Mouse (Mus musculus) adrenal gland, postnatal 25 days (tissue): ENCODE data around the gene Cdiptos. TPM values are rescaled to one million over a fixed set of nuclear protein-coding genes. Genes with fewer than 3 reads are reported as not detected.

ENCODE experiments used
- DNase-seq: peaks from one replicate; pipeline ENCODE4 v3.0.0; 2021; ENCODE audit warnings: mixed read lengths
- total RNA-seq: library from RNA; stranded (reverse); gene quantifications from 2 replicates; pipeline ENCODE4 v1.2.3, GENCODE M21; 2021

Cdiptos gene
- total RNA-seq, 1 experiment from 2014 or later, result 2.0 TPM

- DNase-seq, result no peak
Measured at GRCm38 (mm10) chr7:126975493-126975892, 405 bp downstream of the Cdiptos start.

GRCm38 (mm10) chr7:126967361-126967760 is 8.5 kb downstream of the Cdiptos start:
- DNase-seq, result peak; percentile 31

GRCm38 (mm10) chr7:126965568-126965967 is 10.3 kb downstream of the Cdiptos start:
- peak; percentile 25 for DNase-seq

- peak; percentile 56 for DNase-seq
Measured at GRCm38 (mm10) chr7:126963548-126964286, 12.2 kb downstream of the Cdiptos start.

DNA sequence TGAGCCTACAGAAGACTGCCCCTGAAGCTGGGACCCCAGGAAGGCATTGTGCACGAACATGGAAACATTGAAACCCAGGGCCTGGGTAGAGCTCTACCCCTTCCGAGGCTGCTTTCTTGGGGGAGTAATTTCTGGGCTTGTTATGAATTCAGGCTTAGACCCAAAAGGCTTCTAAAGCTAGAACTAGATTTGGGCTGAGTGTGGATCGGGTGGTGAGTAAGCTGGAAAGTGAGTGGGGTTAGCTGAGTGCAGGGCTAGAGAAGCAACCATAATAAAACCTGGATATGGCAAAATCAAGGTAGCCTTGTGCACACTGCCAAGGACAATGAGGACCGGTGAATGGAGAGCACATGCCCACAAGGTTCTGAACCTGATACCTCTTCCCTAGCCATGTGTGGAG is 13.9 kb downstream of the Cdiptos start:
- no peak for DNase-seq

DNA sequence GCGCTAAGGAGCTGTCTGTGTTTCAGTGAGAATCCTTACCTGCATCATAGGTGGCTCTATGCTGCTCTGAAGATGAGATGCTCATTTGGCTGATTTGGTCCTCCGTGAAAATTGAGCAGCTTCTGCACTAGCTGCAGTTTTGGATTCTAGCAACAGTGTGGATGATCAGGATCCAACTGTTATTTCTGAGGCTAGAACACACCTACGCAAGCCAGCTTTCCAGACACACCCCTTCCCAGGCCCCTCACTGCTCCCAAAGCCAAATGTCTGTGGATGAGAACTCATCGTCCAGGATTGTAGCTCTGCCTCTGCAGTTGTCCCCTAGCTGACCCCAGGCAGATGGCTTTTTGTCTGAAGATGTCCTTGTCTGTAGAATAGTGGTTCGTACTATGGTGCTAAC is 14.8 kb downstream of the Cdiptos start:
- no peak for DNase-seq

- no peak for DNase-seq
Measured at GRCm38 (mm10) chr7:126959780-126960179, 16.1 kb downstream of the Cdiptos start.

DNA sequence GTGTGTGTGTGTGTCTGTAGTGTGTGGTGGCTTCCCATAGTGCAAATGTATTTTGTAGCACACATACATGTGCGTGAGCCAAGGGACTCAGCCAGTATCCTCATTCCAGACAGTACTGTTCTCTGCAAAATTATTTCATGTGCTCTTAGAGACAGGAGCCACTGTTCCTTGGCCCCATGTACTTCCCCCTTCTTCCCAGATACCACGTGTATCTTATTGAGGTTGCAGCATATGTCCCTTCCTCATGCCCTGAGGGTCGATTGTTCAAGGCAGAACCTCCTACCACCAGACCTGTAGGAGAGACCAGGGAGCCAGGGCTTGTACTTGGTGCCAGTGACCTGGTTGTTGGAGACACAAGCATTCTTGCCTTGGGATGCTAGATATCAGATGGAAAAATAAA is 20.8 kb downstream of the Cdiptos start:
- DNase-seq, result no peak

- no peak for DNase-seq
Measured at GRCm38 (mm10) chr7:126952646-126953045, 23.3 kb downstream of the Cdiptos start.

- DNase-seq, result no peak
Measured at GRCm38 (mm10) chr7:126951741-126952140, 24.2 kb downstream of the Cdiptos start.

DNA sequence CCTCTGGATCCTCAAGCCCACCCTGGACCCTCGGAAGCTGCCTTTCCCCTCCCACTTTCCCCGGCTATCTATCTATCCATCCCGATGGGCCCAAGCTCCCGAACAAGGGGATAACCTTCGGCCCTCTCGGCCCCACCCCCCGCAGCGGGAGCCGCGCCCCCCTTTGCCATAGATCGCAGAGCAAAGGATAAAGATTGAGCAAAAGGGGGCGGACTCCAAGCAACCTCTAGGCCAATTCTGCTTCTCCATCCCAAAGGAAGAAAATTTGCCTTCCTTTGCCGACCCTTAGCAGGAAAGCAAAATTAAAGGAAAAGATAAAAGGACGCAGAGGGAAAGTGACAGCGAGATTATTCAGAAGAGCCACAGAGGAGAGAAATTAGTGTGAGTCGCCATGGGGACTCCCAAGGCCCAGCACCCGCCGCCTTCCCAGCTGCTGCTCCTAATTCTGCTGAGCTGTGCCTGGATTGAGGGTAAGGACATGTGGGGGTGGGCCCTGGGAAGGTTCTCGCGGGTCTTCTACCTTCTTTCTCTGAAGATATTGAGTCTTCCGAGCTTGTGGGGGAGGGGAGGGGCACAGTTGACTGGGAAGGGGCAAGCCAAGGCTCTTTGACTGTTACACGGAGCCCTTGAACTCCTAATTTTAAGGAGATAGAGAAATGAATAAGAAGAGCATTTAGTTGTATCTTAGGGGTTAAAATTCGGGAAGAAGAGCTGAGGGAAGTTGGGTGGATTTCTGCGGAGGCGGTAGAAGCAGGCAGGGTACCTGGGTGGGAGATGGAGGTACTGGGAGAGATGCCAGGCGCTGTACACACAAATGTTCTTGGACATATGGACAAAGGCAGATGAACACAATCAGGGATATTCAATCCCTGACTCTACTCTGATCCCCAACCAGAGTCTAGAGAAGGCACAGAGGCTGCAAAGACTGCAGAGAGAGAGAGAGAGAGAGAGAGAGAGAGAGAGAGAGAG is 25.0 kb downstream of the Cdiptos start:
- DNase-seq, result no peak

GRCm38 (mm10) chr7:126949793-126950646 is 25.9 kb downstream of the Cdiptos start, which contains the start of gene Sez6l2:
Sez6l2 (plus strand) TSS chr7:126950563.
- peak; percentile 95 for DNase-seq

GRCm38 (mm10) chr7:126949403-126949792 is 26.5 kb downstream of the Cdiptos start, which contains the start of gene Asphd1:
Asphd1 (minus strand) TSS chr7:126949582.
- DNase-seq, result no peak

DNA sequence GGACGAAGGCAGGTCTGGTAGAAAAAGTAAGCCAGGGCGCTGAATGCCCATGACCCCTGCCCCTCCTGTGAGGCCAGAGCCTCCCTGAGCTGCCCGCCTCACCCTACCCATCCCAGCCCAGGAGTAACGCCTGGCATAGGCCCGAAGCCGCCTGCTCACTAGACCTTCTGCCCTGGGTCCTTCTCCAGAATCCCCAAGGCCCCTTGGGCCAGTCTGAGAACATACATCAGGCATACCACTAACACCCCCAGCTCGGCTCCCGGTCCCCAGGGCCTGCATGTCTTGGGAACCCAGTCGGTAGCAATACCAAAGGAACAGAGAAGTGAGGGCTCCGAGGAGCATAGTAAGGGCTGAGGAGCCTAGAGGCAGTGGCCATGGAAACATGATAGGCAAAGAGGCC is 27.3 kb downstream of the Cdiptos start:
- DNase-seq, result no peak

DNA sequence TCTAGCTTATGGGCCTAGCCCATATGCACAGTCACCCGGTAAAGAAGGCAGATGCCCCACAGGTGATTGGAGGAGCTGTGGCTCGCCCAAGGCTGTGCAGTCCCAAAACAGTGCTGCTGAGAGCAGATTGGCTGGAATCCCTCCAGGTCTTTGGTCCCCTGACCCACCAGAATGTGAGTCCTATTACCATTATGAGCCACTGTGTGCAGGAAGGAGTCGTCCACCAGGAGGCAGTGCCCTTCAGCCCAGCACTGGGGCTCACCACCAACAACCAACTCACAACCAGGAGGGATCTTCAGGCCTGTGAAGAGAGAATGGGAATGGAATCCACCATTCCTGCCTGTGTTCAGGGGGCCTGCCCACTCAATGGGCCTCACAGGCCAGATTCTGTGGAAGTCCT is 29.4 kb downstream of the Cdiptos start:
- peak; percentile 33 for DNase-seq

DNA sequence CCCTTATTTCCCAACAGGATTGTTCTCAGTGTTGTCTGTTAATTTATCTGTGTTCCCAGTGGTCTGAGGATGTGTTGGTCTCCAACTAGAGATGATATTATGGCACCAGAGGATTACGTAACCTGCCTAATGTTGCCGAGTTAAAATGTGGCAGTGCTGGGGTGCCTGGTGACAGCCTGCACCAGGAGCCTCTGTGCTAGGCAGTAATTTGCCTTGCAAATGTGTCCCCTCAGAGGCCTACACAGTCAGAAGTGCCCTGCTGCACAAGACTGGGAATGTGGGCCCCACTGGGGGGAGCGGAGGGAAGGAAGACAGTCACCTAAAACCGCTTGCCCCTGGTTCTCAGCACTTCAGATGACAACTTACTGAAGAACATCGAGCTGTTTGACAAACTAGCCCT is 34.1 kb downstream of the Cdiptos start:
- DNase-seq, result no peak

GRCm38 (mm10) chr7:126941171-126941570 is 34.7 kb downstream of the Cdiptos start:
- DNase-seq, result no peak

- DNase-seq, result no peak
Measured at GRCm38 (mm10) chr7:126932652-126933051, 43.2 kb downstream of the Cdiptos start.

DNA sequence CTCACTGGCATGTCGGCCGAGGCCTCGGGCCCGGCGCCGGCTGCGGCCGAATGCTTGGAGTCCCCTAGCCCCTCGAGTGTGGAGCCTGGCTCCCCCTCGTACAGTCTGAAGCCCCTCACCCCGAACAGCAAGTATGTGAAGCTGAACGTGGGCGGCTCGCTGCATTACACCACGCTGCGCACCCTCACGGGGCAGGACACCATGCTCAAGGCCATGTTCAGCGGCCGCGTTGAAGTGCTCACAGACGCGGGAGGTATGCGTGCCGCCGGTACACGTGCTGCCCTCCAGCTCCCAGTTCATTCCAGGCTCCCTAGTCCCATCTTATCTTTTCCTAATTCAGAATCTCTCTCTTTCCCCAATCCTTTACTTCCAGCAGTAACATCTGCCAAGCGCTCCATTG is 46.9 kb downstream of the Cdiptos start:
- DNase-seq, result peak; percentile 53

DNA sequence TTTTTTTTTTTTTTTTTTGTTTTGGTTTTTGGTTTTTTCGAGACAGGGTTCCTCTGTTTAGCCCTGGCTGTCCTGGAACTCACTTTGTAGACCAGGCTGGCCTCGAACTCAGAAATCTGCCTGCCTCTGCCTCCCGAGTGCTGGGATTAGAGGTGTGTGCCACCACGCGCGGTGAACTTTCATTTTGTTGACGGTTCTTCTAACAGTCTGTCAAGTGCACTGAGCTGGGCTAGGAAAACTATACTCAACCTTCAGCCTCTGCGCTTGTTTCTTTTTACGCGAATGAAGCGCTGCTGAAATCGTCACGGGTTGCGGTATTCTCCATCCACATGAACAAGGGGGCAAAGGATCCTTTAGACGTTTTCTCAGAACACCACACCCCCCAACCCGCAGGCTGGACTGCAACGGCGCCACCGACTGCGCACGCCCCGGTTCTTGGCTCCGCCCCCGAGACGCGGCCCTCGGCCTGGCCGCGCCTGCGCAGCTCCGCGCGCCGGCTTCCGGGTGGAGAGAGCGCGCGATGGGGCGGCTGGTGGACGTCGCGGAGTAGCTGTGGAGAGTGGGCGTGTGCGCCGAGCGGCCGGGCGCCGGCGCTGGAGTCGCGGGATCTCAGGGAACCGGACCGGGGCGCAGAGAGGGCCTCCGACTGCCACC is 47.4 kb downstream of the Cdiptos start, which contains the start of gene Kctd13:
TSS of gene Kctd13 (plus strand) at position 496 of the 654 bp plus-strand sequence.
- DNase-seq, result peak; percentile 95

GRCm38 (mm10) chr7:126926299-126926698 is 49.6 kb downstream of the Cdiptos start:
- no peak for DNase-seq
